Mouse (Mus musculus): ENCODE data around the gene Pnpla1. TPM values are rescaled to one million over a fixed set of nuclear protein-coding genes. Genes with fewer than 3 reads are reported as not detected.
"Not testable (repeated sequence)": the region's sequence is repeated elsewhere in the genome, so short reads cannot be mapped to it uniquely, and the experiment has no call there.

Pnpla1 gene
- polyA plus RNA-seq, 1 experiment from 2014 or later = 0.05 TPM

GRCm38 (mm10) chr17:28824896-28825295, 33.3 kb upstream of the Pnpla1 start:
- no peak for ATAC-seq (replicated peaks)
- no peak overlapping the region for H3K9ac ChIP-seq
- WGBS = 82% methylated on average over 6 of the region's 6 CpGs
- H3K4me3 ChIP-seq = no peak overlapping the region
- no peaks in the 10 kb centered on the region for H3K4me1 ChIP-seq
- peaks cover 31% of the 10 kb centered on the region for H3K36me3 ChIP-seq (replicated peaks)
- no peak overlapping the region for H3K27ac ChIP-seq
- no peaks in the 10 kb centered on the region for H3K9me3 ChIP-seq
- no peaks in the 10 kb centered on the region for H3K27me3 ChIP-seq (replicated peaks)
- no peak overlapping the region for H3K4me2 ChIP-seq

GRCm38 (mm10) chr17:28825359-28826041, 32.7 kb upstream of the Pnpla1 start:
- Histone ChIP-seq H3K9ac (no peak overlapping the region), H3K4me3 (no peak overlapping the region), H3K4me1 (no peaks in the 10 kb centered on the region), H3K27ac (no peak overlapping the region), H3K4me2 (no peak overlapping the region), H3K27me3 (replicated peaks) (no peaks in the 10 kb centered on the region), H3K9me3 (no peaks in the 10 kb centered on the region), H3K36me3 (replicated peaks) (peaks cover 31% of the 10 kb centered on the region)
- ATAC-seq (replicated peaks) = no peak
- WGBS = 92% methylated on average over 6 of the region's 6 CpGs

GRCm38 (mm10) chr17:28827665-28828231, 30.5 kb upstream of the Pnpla1 start:
- Histone ChIP-seq H3K4me1 (no peaks in the 10 kb centered on the region), H3K4me3 (no peak overlapping the region), H3K27ac (no peak overlapping the region), H3K9me3 (no peaks in the 10 kb centered on the region), H3K36me3 (replicated peaks) (peaks cover 30% of the 10 kb centered on the region), H3K4me2 (no peak overlapping the region), H3K9ac (no peak overlapping the region), H3K27me3 (replicated peaks) (no peaks in the 10 kb centered on the region)
- 95% methylated on average over 8 of the region's 8 CpGs for WGBS
- no peak for ATAC-seq (replicated peaks)

- Histone ChIP-seq H3K27me3 (replicated peaks) (no peaks in the 10 kb centered on the region), H3K9ac (no peak overlapping the region), H3K4me3 (no peak overlapping the region), H3K4me1 (no peaks in the 10 kb centered on the region), H3K4me2 (no peak overlapping the region), H3K36me3 (replicated peaks) (peaks cover 27% of the 10 kb centered on the region), H3K27ac (no peak overlapping the region), H3K9me3 (no peaks in the 10 kb centered on the region)
- WGBS = 90% methylated on average over 14 of the region's 14 CpGs
- ATAC-seq (replicated peaks) = no peak
Observed at GRCm38 (mm10) chr17:28829120-28829519, 29.1 kb upstream of the Pnpla1 start.

GRCm38 (mm10) chr17:28831065-28831464, 27.1 kb upstream of the Pnpla1 start:
- Histone ChIP-seq H3K9me3 (no peaks in the 10 kb centered on the region), H3K27ac (no peak overlapping the region), H3K27me3 (replicated peaks) (no peaks in the 10 kb centered on the region), H3K4me3 (no peak overlapping the region), H3K4me2 (no peak overlapping the region), H3K4me1 (no peaks in the 10 kb centered on the region), H3K36me3 (replicated peaks) (peaks cover 26% of the 10 kb centered on the region), H3K9ac (no peak overlapping the region)
- WGBS = 80% methylated on average over 8 of the region's 8 CpGs
- no peak for ATAC-seq (replicated peaks)

- no peak overlapping the region for H3K4me2 ChIP-seq
- WGBS = 92% methylated on average over 9 of the region's 9 CpGs
- H3K9me3 ChIP-seq = no peaks in the 10 kb centered on the region
- peaks cover 30% of the 10 kb centered on the region; the same call in 1 of the 2 replicates for H3K36me3 ChIP-seq (replicated peaks)
- no peaks in the 10 kb centered on the region for H3K27me3 ChIP-seq (replicated peaks)
- no peak overlapping the region for H3K4me3 ChIP-seq
- H3K9ac ChIP-seq = no peak overlapping the region
- H3K4me1 ChIP-seq = no peaks in the 10 kb centered on the region
- no peak overlapping the region for H3K27ac ChIP-seq
- no peak for ATAC-seq (replicated peaks)
Observed at GRCm38 (mm10) chr17:28832040-28832439, 26.2 kb upstream of the Pnpla1 start.

GRCm38 (mm10) chr17:28832875-28833274, 25.3 kb upstream of the Pnpla1 start:
- Histone ChIP-seq H3K36me3 (replicated peaks) (peaks cover 29% of the 10 kb centered on the region; the same call in 1 of the 2 replicates), H3K27me3 (replicated peaks) (no peaks in the 10 kb centered on the region), H3K4me1 (no peaks in the 10 kb centered on the region), H3K9me3 (no peaks in the 10 kb centered on the region), H3K4me3 (no peak overlapping the region), H3K9ac (no peak overlapping the region), H3K27ac (no peak overlapping the region), H3K4me2 (no peak overlapping the region)
- WGBS = 95% methylated on average over 3 of the region's 3 CpGs
- no peak for ATAC-seq (replicated peaks)

GRCm38 (mm10) chr17:28834676-28835075, 23.5 kb upstream of the Pnpla1 start:
- H3K9ac ChIP-seq = no peak overlapping the region
- no peak for ATAC-seq (replicated peaks)
- H3K4me2 ChIP-seq = no peak overlapping the region
- H3K27ac ChIP-seq = no peak overlapping the region
- no peaks in the 10 kb centered on the region for H3K27me3 ChIP-seq (replicated peaks)
- H3K4me1 ChIP-seq = no peaks in the 10 kb centered on the region
- no peaks in the 10 kb centered on the region for H3K9me3 ChIP-seq
- H3K36me3 ChIP-seq (replicated peaks) = peaks cover 32% of the 10 kb centered on the region
- WGBS = 84% methylated on average over 10 of the region's 10 CpGs
- no peak overlapping the region for H3K4me3 ChIP-seq

GRCm38 (mm10) chr17:28837840-28838239, 20.4 kb upstream of the Pnpla1 start:
- Histone ChIP-seq H3K36me3 (replicated peaks) (peaks cover 26% of the 10 kb centered on the region), H3K4me1 (no peaks in the 10 kb centered on the region), H3K27ac (no peak overlapping the region), H3K9ac (no peak overlapping the region), H3K4me3 (no peak overlapping the region), H3K27me3 (replicated peaks) (no peaks in the 10 kb centered on the region), H3K9me3 (no peaks in the 10 kb centered on the region), H3K4me2 (no peak overlapping the region)
- ATAC-seq (replicated peaks) = no peak
- WGBS = 96% methylated on average over 7 of the region's 7 CpGs

- peaks cover 13% of the 10 kb centered on the region for H3K36me3 ChIP-seq (replicated peaks)
- WGBS = 99% methylated on average over 4 of the region's 4 CpGs
- H3K4me1 ChIP-seq; H3K9ac ChIP-seq; H3K27me3 ChIP-seq (replicated peaks); H3K4me3 ChIP-seq; H3K9me3 ChIP-seq; H3K4me2 ChIP-seq; H3K27ac ChIP-seq; ATAC-seq (replicated peaks): not testable (repeated sequence)
Observed at GRCm38 (mm10) chr17:28841947-28842346, 16.3 kb upstream of the Pnpla1 start.

- H3K27ac ChIP-seq = no peak overlapping the region
- no peaks in the 10 kb centered on the region for H3K4me1 ChIP-seq
- H3K4me2 ChIP-seq = no peak overlapping the region
- no peaks in the 10 kb centered on the region for H3K9me3 ChIP-seq
- H3K9ac ChIP-seq = no peak overlapping the region
- no peak overlapping the region for H3K4me3 ChIP-seq
- no peak for ATAC-seq (replicated peaks)
- H3K36me3 ChIP-seq (replicated peaks) = peaks cover 6% of the 10 kb centered on the region; the same call in 1 of the 2 replicates
- no peaks in the 10 kb centered on the region for H3K27me3 ChIP-seq (replicated peaks)
- 91% methylated on average over 5 of the region's 5 CpGs for WGBS
Observed at GRCm38 (mm10) chr17:28843665-28844064, 14.5 kb upstream of the Pnpla1 start.

- Histone ChIP-seq H3K4me2 (no peak overlapping the region), H3K27ac (no peak overlapping the region)
- WGBS = 64% methylated on average over 11 of the region's 11 CpGs
Observed at GRCm38 (mm10) chr17:28846974-28847617, 11.1 kb upstream of the Pnpla1 start.

GRCm38 (mm10) chr17:28850511-28850910, 7.7 kb upstream of the Pnpla1 start:
- no peaks in the 10 kb centered on the region for H3K36me3 ChIP-seq (replicated peaks)

More at GRCm38 (mm10) chr17:28846974-28847617, 11.1 kb upstream of the Pnpla1 start:
- no peaks in the 10 kb centered on the region for H3K9me3 ChIP-seq
- no peaks in the 10 kb centered on the region for H3K4me1 ChIP-seq
- H3K27me3 ChIP-seq (replicated peaks) = no peaks in the 10 kb centered on the region
- H3K9ac ChIP-seq = no peak overlapping the region
- no peaks in the 10 kb centered on the region for H3K36me3 ChIP-seq (replicated peaks)
- no peak for ATAC-seq (replicated peaks)
- H3K4me3 ChIP-seq = no peak overlapping the region

More at GRCm38 (mm10) chr17:28850511-28850910, 7.7 kb upstream of the Pnpla1 start:
- H3K27me3 ChIP-seq (replicated peaks) = no peaks in the 10 kb centered on the region
- no peaks in the 10 kb centered on the region for H3K4me1 ChIP-seq
- no peaks in the 10 kb centered on the region for H3K9me3 ChIP-seq
- ATAC-seq (replicated peaks) = no peak
- H3K4me3 ChIP-seq = no peak overlapping the region
- H3K9ac ChIP-seq = no peak overlapping the region
- no peak overlapping the region for H3K27ac ChIP-seq
- 90% methylated on average over 5 of the region's 5 CpGs for WGBS
- H3K4me2 ChIP-seq = no peak overlapping the region

Data from midbrain, embryonic 15.5 days (tissue).